Mouse (Mus musculus): Measurements from ENCODE around the gene Zdhhc13. TPM values are rescaled to one million over a fixed set of nuclear protein-coding genes. Genes with fewer than 3 reads are reported as not detected.

Zdhhc13 gene
- 12.9 and 13.7 TPM in 2 replicates for polyA plus RNA-seq (2015; fragmentation: Nextera tagmentation; extraction: Ambion mirVana)

DNA sequence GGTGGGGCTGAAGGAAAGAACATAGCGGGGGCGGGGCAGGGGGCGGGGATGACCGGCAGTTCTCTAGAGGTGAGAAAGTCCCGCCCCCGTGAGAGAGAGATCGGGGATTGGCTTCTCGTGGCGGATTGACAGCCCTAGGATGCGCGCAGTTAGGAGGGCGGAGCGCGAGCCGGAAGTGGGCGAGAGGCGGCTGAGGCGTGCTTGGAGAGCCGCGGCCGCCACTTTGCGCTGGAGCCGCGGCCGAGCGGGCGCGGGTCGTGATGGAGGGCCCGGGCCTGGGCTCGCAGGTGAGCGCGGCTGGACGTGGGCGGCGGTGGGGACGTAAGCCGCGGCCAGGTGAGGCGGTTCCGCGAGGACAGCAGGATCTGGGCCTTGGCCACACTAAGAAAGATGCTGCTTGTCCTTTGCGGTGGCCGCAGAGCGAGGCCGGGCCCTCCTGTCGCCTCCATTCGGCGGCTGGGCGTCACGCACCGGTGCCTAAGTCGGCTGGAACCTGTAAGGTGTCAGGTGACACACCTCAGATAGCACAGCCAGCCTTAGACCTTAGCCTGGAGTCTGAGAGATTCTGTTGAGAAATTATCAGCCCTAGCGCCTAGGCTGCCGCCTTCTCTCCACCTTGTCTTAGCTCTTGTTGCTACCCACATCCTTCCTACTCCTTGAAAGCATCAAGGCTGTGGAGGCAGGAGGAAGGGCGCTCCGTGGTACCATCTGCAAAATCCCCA lies at the start of gene Zdhhc13:
Gene Zdhhc13, plus strand, starts transcription at position 153 of the 722 bp plus-strand sequence.

GRCm38 (mm10) chr7:48847820-48848650 lies 59.2 kb downstream of the Zdhhc13 start, which contains the start of gene Csrp3:
Csrp3 (minus strand) TSS chr7:48848033.

Other genes with a start within 250 kb of the Zdhhc13 start
- gene Mrgprb2, start 230.9 kb upstream of the Zdhhc13 start, polyA plus RNA-seq (2015; fragmentation: Nextera tagmentation; extraction: Ambion mirVana), result 7.9 and 11.2 TPM in 2 replicates
- 0.13 TPM in 1 of 2 replicates, not detected in the other for gene Mrgprb3, start 145.2 kb upstream of the Zdhhc13 start, polyA plus RNA-seq (2015; fragmentation: Nextera tagmentation; extraction: Ambion mirVana)
- gene Csrp3, start 59.0 kb downstream of the Zdhhc13 start, polyA plus RNA-seq (2015; fragmentation: Nextera tagmentation; extraction: Ambion mirVana), result 430 and 609 TPM in 2 replicates
- 4.6 and 5.6 TPM in 2 replicates for gene E2f8, start 92.6 kb downstream of the Zdhhc13 start, polyA plus RNA-seq (2015; fragmentation: Nextera tagmentation; extraction: Ambion mirVana)
- gene Nav2, start 119.7 kb downstream of the Zdhhc13 start, polyA plus RNA-seq (2015; fragmentation: Nextera tagmentation; extraction: Ambion mirVana), result 10.8 and 12.0 TPM in 2 replicates